Mouse (Mus musculus) megakaryocyte-erythroid progenitor cell, adult 5-6 weeks (primary cell): Measurements from ENCODE around the gene Abcc2. TPM values are rescaled to one million over a fixed set of nuclear protein-coding genes. Genes with fewer than 3 reads are reported as not detected.

Experiments
- ATAC-seq: replicated peaks from 2 replicates; pipeline ENCODE4 v1.8.0; 2016; ENCODE audit warnings: mild to moderate bottlenecking, inconsistent platforms; ENCODE audit not compliant: severe bottlenecking, poor library complexity, low FRiP score, low TSS enrichment
- total RNA-seq, 2 experiments: library from RNA; stranded (forward) in 1 of 2; stranded (reverse) in 1 of 2; fragments of 200-1000, 215-1000 nt in 1 of 2; fragments of >200 nt in 1 of 2; fragmentation: Nextera tagmentation in 1 of 2; gene quantifications; 2 replicates each; pipeline ENCODE4 v1.2.3; 2014 to 2017

Gene Abcc2
- total RNA-seq, 2 experiments from 2014 or later, result not detected

DNA sequence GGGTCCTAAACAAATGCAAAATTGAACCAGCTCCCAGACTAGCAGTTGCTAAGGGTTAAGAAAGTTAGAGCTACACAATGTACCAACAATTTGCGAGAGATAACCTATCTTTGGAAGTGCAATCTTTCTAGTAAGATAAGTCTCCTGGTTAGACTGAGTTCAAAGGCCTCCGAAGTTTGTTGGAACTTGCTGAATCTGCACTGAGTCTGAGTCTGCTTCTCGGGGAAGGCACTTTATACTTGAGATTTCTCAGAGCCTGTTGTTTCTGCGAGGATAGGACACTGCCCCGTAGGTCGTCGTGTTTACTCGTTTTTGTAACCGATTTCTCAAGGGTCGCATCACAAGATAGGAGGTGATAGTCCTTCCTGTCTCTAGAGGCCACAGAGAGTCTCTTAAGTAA lies 6.6 kb upstream of the Abcc2 start:
- ATAC-seq, result no peak

DNA sequence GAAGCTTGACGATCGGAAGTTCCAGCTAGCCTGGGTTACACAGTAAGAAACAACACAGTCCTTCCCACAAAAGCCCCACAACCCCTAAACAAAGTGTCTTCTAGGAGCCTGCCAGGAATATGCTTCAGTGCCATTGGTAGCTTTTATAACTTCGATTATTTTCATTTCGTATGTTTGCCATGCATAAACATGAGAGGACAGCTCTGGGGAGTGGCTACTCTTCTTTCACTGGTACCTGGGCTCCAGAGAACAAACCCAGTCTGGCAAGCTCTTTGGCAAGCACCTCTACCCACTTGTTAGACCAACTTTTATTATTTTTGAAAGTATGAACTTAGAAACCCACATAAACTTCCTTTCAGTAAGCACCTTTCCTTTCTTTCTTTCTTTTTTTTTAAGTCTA lies 5.4 kb upstream of the Abcc2 start:
- no peak for ATAC-seq

DNA sequence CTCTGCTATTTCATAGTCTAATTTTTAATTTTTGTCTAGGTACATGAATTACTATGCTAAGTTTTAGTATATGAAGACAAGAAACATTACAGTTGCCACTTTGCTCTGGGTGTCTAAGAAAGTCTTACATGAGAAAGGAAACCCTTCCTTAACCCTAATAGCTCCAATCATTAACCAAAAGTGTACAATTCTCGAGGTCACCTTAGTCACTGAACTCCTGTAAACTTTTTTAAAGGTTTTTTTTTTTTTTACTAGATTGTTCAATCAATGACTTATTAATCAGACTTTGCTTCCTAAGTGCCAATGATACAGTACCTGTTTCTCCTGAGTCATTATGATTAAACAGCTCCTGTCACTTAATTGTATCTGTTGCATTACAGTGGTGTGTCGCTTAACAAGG lies 4.7 kb upstream of the Abcc2 start:
- no peak for ATAC-seq

DNA sequence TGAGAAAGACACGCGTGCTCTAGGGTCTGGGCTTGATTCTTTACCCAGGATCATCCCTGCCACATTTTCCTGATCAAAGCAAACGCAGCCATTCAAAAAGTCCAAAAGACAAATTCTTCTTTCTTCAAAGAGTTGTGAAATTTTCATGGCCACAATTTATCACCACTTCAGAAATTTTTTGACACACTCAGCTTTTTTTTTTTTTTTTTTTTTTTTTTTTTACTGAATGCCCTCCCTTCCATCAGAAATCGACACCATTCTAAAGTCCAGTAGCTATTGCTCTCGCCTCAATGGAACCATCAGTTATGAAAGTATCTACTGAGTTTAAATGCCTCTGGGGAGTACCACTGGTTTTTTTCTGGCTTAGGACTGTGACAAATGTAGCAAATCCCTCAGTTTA lies 1.6 kb upstream of the Abcc2 start:
- no peak for ATAC-seq

DNA sequence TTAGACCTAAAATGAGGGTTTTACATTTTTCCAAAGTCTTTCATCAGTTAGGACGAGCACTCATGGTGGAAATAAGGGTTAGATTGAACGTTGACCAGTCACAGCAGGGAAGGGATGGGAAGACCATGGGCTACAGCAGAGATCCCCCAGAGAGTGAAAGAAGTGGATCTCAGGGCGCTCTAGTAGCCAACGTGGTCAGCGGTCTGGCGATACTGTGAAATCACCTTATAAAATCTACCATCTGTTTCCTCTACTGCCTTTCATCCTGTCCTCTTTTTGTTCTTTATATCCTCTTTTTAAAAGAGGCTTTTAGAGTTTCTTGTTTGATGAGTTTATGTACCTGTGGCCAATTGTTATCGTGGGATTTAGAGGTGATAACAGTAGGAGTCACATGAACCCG lies 2.8 kb downstream of the Abcc2 start:
- ATAC-seq, result no peak

DNA sequence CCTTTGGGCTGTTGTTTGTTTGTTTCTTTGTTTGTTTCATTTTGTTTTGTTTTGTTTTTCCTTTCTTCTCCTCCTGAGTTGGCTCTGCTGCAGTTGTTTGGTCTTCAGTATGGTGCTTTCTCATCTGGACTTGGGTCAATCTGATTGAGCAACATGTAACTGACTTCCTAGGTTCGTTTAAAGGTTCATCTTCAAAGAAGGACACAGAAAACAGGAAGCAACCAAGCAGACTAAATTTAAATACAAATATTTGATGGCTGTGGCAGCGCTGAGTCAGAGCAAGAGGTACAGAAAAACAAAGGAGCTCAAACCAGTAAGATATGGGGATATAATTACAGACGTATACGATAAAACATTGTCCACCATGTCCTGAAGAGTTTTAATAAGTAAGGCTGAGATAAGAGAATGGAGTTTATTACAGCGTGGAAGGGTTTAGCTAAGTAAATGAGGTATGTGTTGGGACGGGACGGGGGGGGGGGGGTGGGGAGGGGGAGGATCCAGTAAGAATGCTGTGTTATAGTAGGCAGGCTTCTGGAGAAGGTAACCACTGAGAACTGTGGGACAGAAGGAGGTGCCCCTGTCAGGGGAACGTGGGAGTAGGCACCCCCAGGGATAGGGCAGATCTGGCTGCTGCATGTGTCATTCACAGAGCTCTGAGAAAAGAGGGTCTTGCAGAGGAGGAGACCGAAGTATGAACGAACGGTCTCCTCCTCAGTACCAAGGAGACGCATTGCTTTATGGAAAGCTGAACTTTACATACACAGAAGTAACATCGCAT lies 4.4 kb downstream of the Abcc2 start:
- ATAC-seq, result no peak

DNA sequence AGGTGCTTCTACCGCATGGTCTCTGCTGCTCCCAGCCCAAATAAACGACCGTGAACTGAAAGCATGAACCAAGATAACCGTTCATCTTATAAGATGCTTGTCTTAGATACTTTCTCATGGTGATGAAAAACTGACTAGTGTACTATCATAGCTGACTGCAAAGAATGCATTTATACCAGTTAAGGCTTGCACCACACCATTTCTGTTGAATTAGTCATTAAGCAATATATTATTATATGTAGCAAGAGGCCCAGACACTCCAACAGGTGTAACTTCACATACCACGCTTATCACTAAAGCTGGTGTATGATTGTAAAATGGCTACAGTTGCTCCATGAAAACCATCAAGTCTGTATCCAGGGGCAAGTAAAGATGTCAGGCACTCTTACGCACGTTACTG lies 7.8 kb downstream of the Abcc2 start:
- ATAC-seq, result no peak

DNA sequence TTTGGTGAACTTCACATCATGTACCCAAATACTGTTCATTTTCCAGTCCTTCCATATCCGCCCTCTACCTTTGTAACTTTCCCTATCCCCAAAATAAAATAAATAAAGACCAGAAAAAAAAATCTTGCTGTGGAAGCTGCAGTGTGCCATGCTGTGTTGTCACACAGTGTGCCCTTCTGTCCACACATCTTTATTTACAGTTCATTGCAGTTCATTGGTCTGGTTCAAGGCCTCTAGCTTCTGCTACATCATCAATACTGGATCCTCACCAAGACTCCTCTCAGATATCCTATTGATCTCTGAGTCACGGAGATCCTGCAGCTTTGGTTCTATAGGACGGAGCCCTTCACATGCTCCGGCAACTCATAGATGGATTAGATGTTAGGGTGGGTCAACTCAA lies 10.5 kb downstream of the Abcc2 start:
- no peak for ATAC-seq

DNA sequence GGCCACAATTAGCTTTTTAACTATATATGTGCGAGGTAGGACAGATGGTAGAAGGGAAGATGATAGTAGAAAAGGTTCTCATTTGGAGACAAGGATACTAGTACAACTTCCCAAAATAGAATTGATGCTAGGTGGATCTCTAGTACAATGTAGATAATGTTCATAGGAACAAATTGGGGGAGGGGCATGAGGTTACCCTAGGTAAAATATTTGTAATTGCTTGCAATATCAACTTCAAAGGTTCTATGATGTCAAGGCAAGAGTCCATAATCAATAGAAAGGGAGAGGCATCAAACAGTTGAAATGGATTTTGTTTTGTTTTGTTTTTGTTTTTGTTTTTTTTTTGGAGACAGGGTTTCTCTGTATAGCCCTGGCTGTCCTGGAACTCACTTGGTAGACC lies 12.0 kb downstream of the Abcc2 start:
- no peak for ATAC-seq

DNA sequence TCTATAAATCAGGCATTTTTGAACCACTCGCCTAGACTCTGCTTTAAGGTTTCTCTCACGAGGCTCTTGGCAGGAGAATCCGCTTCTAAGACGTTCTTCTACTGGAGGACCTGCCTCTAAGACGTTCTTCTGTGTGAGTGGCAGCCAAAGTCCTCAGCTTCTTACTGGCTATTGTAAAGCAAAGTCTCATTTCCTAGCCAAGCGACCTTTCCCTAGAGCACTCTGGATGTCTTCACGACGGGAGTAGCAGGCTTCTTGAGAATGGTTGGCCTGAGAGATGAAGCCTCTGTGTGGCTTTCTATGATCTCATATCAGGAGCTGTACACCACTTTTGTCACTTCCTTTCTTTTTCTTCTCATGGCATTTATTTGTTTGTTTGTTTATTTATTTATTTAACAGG lies 13.5 kb downstream of the Abcc2 start:
- ATAC-seq, result no peak

DNA sequence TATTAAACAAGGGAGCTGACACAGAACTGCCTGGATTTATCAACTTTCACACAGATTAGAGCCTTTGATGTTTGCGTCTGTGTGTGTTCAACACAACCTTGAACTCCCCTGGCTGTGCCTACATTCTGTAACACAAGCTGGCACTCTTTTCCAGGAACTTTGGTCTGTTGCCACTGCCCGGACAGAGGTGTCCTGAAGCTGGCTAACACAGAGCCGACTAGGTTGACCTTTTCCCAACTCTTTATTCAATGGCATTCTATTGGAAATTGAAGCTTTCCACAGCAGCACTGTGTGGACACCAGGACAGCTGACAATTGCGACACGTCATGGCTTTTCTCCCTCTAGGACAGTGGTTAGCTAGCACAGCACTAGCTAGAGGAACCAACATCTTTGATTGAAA lies 15.2 kb downstream of the Abcc2 start:
- no peak for ATAC-seq

DNA sequence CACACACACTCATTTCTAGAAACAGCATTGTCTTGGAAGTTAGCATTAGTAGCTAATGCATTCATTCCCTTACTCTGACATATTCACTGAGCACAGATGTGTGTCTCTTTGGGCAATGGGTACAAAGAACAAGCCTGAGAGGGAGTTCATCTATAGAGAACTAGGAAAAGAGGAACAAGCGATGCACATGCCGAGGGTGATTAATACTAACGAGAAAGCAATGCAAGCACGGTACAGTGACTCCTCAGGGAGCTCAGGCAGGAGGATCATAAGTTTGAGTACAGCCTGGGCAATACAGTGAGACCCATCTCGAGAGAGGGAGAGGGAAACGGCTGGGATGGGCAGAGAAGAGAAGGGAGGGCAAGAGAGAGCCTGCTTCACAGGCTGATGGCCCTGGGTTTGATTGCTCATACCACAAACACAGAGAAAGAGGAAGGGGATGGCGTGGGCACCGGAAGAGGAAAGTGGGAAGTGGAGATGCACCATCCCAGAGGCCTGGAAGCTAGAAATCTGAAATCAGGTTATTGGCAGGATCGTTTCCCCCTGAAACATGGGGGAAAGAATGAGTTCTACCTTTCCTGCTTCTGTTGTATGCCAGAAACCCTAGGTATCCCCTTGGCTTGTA lies 19.5 kb downstream of the Abcc2 start:
- no peak for ATAC-seq

DNA sequence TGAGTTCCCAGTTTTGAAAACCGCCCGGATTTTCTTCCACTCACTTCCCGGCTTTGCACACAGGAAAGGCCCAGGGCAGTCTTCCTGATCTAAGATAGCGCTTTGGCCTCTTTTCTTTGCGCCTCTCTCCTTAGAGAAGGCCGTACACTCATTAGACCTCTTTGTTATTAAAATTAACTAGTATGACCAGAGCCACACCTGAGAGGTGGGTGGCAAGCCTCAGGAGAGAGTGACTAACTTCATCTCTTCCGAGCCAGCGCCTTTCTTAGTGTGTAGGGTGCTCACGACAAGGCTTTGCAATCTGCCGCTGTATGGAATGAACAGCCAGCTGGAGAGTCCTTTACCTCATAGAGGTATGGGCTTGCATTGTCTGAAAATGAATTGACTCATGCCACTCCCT lies 21.9 kb downstream of the Abcc2 start:
- ATAC-seq, result no peak

DNA sequence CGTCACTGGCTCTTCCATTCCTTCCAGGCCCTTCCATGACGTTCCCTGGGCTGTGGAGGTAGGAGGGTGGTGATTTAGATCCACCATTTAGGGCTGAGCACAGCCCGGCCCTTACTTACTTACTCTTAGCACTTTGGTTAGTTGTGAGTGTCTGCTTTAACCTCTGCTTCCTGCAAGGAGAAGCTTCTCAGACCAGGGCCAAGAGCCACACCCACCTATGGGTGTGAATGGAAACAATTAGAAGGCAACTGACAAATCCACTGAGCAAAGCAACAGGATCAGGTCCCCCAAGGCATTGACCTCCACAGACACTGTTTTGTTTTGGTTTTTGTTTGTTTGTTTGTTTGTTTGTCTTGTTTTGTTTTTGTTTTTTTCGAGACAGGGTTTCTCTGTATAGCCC lies 27.3 kb downstream of the Abcc2 start:
- ATAC-seq, result 0 out of 2 replicates have a peak, but pooled peaks have one; percentile 26

DNA sequence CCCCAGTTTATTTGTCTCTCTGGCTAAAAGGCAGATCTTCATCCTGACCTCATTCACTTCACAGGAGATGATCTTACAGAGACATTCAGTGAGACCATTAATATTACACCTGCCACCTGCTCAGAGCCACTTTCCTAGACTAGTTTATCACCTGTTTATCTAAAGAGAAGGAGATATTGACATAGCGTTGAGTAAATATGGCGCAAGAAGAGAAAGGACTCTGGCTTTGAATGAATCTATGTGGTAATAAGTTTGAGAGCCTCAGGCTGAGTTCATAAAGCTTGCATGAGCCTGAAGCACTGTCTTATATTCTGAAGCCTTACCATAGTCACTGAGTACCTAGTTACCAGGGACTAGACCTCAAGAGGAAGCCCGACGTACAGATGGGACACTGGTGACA lies 29.4 kb downstream of the Abcc2 start:
- no peak for ATAC-seq

DNA sequence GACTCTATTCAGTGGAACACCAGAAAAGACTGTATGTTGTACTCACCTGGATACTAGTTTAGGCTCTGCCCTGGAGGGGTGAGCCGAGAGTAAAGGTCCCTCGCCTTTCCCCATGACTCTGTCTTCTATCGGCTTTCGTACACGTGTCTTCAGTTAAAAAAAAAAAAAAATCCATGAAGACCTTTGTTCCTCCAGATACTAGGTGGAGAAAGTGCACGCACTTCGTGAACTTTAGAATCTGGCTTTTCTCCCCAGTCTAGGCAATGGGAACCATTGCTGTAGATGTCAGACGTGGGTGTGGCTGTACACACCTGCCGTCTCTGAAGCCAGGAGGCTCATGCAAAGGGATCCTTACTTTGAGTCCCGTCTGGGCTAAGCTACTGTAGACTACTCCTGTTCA lies 31.3 kb downstream of the Abcc2 start:
- ATAC-seq, result no peak

DNA sequence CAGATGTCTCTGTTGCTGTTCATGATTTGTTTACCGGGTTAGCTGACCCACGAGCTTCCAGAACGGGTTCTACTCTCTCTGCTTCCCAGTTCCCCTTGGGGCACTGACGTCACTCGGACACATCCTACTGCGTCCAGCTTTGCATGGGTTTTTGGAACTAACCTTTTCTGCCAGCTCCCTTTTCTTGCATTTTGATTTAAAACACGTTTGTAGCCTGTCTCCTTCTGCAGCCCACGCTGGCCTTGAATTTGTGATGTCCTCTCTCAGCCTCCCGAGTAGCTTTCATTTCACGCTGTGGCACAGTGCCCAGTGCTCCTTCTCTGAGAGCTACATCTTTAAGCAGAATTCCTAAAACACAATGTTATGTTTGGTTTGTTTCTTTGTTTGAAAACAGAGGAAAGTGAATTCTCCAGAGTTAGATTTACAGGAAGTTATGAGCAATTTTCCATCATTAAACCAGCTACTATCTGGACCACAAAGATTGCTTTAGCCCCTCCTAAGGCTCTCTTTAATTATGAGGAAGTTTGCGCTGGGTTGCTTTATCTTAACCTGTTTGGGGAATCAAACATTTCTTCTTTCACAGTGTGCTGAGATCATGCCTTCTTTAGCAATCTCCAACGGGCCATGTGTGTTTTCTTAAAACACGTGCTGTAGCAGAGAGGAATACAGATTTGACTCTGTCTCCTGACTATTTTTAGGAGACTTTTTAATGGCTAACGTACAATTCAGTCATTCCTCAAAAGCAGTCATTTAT lies 33.8 kb downstream of the Abcc2 start:
- ATAC-seq, result no peak

DNA sequence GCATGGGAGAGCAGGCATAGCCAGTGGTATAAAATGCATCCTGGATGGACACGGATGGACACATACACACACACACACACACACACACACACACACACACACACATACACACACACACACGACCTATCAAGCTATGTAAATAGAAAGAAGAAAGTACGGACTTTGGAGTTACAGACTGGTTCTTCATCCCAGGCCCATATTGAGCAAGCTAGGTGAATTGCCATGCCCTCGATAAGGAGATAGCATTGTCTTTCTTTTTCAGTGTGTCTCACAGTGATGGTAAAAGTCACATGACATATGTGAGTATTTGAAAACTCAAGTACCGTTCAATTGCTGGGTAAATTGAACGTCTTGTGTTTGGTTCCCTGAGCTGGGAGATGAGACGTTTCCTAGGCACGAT lies 44.9 kb downstream of the Abcc2 start:
- ATAC-seq, result no peak

DNA sequence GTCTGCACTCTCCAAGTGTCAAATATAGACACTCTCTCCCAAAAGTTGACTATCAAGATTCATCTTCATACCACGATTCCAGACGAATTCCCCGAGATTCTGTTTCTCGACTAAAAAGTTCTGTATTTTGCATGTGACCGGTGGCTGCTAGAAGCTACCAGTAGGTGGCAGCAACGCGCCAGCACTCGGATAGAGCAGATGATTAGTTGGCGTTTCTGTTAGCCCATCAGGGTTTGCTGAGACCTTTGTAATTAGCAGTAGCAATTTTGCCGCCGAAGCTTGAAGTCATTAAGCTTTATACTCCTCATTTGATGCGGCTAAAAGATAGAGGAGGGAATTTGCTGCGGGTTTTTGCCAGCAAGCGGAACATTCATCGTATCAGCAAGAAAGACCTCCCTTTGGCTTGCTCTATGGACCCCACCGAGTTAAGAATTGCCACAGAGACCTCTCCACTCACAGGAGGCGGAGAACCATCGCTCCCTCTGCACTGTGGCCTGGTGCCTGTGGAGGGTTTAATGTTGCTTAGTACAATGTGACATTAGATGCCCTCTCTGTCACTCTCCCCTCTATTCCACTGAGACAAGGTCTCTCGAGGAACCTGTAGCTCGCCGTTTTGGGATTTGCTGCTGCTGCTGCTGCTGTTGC lies 50.6 kb downstream of the Abcc2 start:
- peak; percentile 83 for ATAC-seq

DNA sequence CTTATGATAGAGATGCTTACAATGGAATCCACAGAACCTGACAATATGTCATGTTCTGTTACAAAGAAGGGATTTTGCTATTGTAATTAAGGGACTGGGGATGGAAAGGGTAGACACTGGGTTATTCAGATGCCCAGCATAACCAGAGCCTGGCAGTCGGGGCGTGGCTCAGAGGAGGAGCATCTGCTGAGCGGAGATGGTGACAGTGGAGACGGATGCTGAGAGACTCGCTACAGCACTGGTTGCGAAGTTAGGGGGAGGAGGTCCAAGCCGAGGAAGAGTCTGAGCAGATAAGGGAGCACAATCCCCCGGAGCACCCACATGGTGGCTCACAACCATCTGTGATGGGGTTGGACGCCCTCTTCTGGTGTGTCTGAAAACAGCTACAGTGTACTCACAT lies 61.2 kb downstream of the Abcc2 start:
- no peak for ATAC-seq
